Mouse (Mus musculus) cerebellum, adult 8-10 months (tissue): ENCODE data around the gene Fam83d.

Experiments
- DNase-seq: peaks from one replicate; pipeline ENCODE4 v3.0.0; 2022

The Fam83d gene

DNA sequence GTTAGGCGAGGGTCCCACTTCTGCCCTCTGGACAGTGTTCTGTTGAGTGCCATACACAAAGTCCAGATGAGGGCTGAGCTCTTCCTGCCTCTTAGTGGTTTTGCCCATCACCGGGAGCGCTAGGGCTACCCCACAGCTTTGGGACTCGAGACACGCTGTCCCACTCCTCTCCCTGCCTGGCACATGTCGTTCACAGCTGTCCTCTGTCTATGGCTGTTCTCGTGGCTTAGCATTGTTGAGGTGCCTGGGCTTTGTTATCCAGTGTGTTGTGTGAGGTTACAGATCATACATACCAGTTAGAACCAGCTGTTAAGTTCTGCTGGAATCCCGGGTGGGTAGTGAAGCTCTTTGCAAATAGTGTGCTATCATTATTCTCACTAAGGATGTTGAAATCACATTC lies 49.8 kb downstream of the Fam83d start:
- no peak for DNase-seq

DNA sequence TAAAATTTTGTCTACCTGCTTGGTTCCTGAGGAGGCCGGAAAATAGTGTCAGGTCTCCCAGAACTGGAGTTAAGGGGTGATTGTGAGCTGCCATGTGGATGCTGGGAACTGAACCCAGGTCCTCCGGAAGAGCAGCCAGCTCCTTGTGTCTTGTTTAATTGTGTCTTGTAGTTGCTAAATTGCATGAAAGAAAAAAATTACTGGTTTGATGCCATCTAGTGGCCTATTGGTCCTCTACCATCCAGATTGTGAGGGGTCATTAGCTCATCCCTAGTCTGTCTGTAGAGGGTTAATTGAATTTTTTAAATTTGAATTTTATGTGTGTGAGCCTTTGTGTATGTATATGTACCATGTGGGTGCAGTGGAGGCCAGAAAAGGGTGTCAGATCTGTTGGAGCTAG lies 60.2 kb downstream of the Fam83d start:
- DNase-seq, result no peak

DNA sequence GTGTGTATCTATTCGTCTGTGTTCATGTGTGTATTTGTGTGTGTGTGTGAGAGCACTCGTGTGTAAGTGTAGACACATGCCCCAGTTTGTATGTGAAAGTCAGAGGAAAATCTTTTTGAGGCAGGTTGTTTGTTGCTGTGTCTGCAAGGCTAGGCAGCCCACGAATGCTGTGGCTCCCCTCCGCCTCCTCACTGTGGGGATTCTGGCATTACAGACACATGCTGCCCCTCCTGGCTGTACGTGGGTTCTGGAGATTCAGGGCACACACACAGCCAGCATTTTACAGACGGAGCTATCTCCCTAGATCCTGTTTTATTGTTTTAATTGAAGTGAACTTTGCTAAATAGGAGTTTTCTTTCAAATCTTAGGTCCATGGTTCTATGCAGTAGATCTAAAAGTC lies 61.9 kb downstream of the Fam83d start:
- DNase-seq, result no peak

DNA sequence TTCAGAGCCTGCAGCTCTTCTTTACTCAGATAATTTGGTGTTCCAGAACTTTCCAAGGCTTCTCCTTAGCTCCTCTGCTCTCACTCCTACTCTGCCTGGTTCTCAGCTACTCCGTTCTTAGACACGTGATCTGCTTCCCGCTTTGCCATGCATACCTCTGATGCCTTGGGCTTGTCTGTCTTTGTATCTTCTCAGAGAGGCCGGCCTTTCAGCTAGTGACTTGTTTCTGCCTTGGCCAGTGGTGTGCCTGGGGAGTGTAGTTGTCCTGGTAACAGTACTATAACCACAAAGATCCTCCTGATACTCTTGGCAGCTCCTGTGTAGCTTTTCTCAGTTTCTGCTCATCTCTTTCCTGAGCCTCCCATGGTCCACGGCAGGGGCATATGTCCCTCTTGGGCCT lies 65.3 kb downstream of the Fam83d start:
- no peak for DNase-seq

DNA sequence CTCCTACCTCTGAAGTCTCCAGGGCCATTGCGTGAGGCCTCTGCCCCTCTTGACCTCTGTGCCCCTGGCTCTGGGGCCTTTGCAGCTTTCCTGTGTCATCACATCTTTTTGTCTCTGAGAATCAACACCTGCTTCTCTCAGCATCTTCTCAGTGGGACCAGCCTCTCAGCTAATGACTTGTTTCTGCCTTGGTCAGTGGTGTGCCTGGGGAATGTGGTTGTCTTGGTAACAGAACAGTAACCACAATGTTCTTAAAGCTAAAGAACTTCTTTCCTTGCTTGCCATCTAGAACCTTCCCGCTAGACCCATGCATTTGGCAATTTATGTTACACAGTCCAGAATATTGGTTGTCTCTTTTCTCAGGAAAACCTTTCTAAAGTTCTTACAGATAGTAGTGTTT lies 65.8 kb downstream of the Fam83d start:
- DNase-seq, result no peak
